Mouse (Mus musculus) testis, adult 2 months (tissue): ENCODE measurements at regions not wholly inside any gene's neighbourhood (a gene's known extent, or its start where the extent isn't known, plus 50 kb on each side); places are given as distances from the start of the nearest gene placed in this dataset.

Source experiments
- H3K27ac ChIP-seq: fragments of 200-500 bp; 2 replicates; pipeline ENCODE4 v1.5.1; 2012; ENCODE audit warnings: low read depth, low read length; ENCODE audit not compliant: control insufficient read depth, insufficient read depth
- H3K27me3 ChIP-seq: fragments of 200-500 bp; 2 replicates; pipeline ENCODE4 v1.6.1; 2012; ENCODE audit warnings: mild to moderate bottlenecking, low read length, moderate library complexity; ENCODE audit not compliant: control insufficient read depth, insufficient read depth
- H3K36me3 ChIP-seq: fragments of 200-500 bp; 2 replicates; pipeline ENCODE4 v1.6.1; 2012; ENCODE audit warnings: mild to moderate bottlenecking, low read length; ENCODE audit not compliant: control insufficient read depth, insufficient read depth
- H3K4me1 ChIP-seq: fragments of 200-500 bp; 2 replicates; pipeline ENCODE4 v1.6.1; 2012; ENCODE audit warnings: low read length; ENCODE audit not compliant: control insufficient read depth, insufficient read depth
- H3K4me3 ChIP-seq: fragments of 200-500 bp; 2 replicates; pipeline ENCODE4 v1.5.1; 2012; ENCODE audit warnings: low read depth, mild to moderate bottlenecking, low read length, moderate library complexity, mixed read lengths; ENCODE audit not compliant: control insufficient read depth
- CTCF ChIP-seq: fragments of 200-500 bp; IDR thresholded peaks from 2 replicates; pipeline ENCODE4 v1.5.1; 2012; ENCODE audit warnings: low read depth, mild to moderate bottlenecking, inconsistent platforms, low read length, moderate library complexity; ENCODE audit not compliant: control insufficient read depth, insufficient read depth, insufficient replicate concordance
- POLR2A ChIP-seq: fragments of 200-500 bp; IDR thresholded peaks from 2 replicates; pipeline ENCODE4 v1.6.1; 2012; ENCODE audit warnings: low read depth, mild to moderate bottlenecking, inconsistent platforms, low read length, moderate library complexity; ENCODE audit not compliant: control insufficient read depth

- Histone ChIP-seq H3K4me1 (no peaks in the 10 kb centered on the region), H3K27ac (no peak overlapping the region), H3K4me3 (no peak overlapping the region), H3K27me3 (no peaks in the 10 kb centered on the region), H3K36me3 (no peaks in the 10 kb centered on the region)
- TF ChIP-seq CTCF (no peak), POLR2A (no peak)
Measured at GRCm38 (mm10) chr10:99812069-99812650, 52.7 kb upstream of the Csl start.

GRCm38 (mm10) chr10:99811430-99811829, 52.0 kb upstream of the Csl start:
- no peak overlapping the region for H3K27ac ChIP-seq

More at GRCm38 (mm10) chr10:99811430-99811829, 52.0 kb upstream of the Csl start:
- no peaks in the 10 kb centered on the region for H3K27me3 ChIP-seq
- no peak for TF ChIP-seq POLR2A
- TF ChIP-seq CTCF, result no peak
- H3K4me3 ChIP-seq, result no peak overlapping the region
- H3K36me3 ChIP-seq, result no peaks in the 10 kb centered on the region
- H3K4me1 ChIP-seq, result no peaks in the 10 kb centered on the region
